Mouse (Mus musculus): ENCODE results near the gene Piwil1. TPM values are rescaled to one million over a fixed set of nuclear protein-coding genes. Genes with fewer than 3 reads are reported as not detected.

Gene Piwil1
- not detected in 2 replicates for total RNA-seq (2021)
- long read RNA-seq, experiment 1 = 0 reads
- long read RNA-seq, experiment 2 = 0 reads

GRCm38 (mm10) chr5:128702224-128702623 lies at the start of gene Piwil1:
TSS of gene Piwil1 (plus strand) at chr5:128702524.
- no peak for DNase-seq

DNA sequence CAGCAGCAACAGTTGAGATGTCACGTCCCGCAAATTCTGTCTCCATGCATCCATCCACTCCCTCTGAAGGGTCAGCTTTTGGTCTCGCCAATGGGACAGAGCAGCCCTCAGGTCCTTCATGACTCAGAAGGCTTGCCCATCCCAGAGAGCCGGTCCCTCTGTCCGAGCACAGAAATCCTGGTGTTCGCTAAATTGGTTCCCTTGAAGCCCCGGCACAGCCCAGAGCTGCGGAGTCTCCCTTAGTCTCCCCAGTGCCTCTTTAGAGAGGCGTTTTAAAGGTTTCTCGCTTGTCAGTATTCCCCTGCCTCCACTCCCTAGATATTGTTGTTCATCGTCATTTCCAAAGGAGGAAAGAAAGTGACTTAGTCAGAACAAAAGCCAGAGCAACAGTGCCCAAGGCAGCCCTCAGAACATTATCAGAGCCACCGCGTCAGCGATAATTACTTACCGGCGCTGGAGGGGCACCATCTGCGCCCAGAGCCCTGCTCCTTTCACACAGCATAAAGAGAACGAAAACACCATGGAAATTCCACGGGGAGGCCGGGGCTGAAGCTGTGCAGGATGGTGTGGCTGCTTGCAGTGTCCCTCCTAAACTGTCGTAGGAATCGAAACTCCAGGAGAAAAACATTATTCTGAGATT lies 45.7 kb upstream of the Piwil1 start:
- DNase-seq = no peak

DNA sequence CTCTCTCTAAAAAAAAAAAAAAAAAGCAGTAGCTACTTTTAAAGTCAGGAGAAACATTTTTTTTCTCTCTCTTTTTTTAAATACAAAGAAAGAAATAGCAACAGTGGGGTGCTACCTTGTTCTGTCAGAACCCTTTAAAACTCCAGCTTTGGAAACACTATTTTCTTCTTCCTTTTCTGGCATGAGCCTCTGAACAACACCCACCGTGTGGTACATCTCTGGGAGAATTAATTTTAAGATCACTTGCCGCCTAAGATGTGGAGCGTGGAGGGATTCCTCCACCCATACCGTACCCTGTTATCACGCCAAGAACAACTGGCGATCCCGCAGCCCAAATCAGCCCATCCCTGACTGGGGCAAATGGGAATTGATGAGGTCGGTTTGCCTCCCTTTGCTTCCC lies 42.2 kb upstream of the Piwil1 start:
- DNase-seq = no peak

DNA sequence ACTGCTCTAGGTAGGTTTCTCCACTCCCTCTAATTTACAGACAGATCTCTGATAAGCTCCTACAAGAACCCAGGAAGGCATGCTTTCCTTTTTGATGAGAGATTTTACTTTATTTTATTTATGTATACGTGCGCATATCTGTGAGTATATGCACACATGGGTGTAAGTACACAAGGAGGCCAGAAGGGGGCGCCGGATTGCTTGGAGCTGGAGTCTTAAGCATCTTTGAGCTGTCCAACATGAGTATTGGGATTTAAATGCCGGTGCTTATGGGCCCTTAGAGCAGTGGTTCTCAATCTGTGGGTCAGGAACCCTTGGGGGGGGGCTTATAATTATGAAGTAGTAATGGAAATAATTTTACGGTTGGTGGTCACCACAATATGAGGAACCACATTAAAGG lies 39.4 kb upstream of the Piwil1 start:
- no peak for DNase-seq

- DNase-seq = no peak
Measured at GRCm38 (mm10) chr5:128663976-128664375, 38.3 kb upstream of the Piwil1 start.

DNA sequence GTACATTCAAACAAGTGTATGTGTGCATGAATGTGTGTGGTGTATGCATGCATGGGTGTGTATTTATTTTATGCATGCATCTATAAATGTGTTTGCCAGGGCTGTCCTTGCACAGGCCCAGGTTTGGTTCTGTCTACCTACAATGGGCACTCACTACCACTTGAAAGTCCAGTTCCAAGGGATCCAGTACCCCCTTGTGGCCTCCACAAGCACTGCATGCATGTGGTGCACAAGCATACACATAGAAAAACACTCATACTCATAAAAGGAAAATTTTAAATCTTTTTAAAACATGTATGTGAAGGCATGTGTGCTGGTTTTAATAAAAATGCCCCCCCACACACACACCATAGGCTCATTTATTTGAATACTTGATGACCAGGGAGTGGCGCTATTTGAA lies 37.3 kb upstream of the Piwil1 start:
- peak; percentile 44 for DNase-seq

GRCm38 (mm10) chr5:128667303-128667702 lies 35.0 kb upstream of the Piwil1 start:
- no peak for DNase-seq

DNA sequence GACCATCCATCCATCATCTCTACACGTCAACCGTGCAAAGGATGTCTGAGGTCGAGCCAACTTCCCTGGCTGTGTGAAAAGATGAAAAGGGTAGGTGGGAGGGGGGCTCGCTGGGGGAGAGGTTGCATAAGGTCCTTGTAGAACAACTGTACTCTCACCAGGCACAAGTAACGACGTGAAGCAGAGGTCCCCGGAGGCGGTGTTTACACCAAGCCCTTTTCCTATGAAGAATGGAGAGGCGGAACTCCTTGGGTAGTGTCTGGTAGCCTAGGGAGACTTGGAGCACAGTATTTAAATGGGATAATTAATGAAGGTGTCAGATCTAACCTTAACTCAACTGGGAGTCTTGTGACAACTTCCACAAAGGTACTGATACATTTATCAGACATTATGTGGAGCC lies 28.2 kb upstream of the Piwil1 start:
- no peak for DNase-seq

DNA sequence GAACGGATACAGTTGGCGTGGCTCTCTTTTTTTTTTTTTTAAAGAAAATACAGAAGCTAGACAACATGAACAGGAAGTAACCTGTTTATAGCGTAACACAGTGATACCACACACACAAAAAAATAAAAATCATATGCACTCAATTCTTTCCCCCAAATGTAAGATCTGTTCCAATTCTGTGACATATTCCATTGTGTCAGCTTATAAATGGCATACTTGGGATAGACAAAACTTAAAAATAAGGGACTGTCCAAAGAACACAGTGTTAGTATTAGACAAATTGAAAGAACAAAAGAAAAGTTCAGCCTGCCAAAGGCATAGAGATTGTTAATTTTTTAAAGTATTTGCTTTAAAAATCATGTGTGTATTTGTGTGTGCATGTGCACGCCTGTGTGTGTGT lies 25.0 kb upstream of the Piwil1 start:
- no peak for DNase-seq

DNA sequence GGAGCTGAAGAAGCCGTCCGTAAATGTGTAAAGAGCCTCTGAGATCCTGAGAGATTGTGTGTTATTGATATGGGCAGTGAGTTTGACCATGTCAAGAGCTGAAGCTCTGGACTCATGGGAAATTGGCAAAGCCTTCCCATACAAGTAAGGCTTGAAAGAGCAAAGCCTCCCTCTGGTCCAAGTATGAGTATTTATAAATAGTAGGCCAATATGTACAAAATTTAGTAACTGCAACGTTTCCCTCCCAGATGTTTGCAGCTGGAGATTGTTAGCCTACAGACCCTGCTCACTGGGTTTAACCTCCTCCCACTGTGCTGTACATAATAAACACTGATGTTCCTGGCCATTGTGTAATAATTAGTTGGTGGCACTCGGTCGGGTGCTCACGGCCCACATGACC lies 24.5 kb upstream of the Piwil1 start:
- no peak for DNase-seq

DNA sequence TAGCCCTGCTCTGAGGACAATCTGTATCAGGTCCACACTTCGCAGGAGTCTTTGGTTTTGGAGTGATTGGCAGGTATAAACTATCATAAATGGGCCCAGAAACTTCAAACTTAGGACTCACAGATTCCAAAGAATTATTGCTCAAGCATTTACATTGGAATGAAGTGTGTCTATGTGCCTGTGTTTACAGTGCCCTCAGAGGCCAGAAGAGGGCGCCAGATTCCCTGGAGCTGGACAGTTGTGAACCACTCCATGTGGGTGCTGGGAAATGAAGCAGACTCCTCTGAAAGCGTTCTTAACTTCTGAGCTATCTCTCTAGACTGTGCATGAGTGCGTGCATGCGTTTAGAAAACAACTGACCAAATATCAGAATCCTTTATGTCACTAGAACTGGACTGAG lies 20.9 kb upstream of the Piwil1 start:
- peak; percentile 46 for DNase-seq

DNA sequence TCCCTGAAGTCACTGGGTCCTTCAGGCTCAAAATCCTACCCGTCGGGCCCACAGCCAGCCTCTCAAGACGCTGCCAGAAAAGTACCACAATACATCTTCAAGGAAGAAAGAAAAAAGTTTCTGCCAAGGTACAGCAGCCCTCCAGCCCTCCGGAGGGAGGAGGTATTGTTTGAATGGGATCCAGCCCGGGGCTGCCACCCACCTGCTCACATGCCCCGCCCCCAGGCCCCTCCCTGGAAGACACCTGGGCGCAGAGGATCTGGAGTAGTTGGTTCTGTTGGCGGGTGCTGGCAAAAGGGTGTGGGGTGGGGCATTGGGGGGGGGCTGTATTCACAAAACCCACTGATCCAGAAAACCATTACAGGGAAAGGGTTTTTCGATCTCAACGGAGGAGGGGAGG lies 18.1 kb upstream of the Piwil1 start:
- DNase-seq = no peak

- DNase-seq = no peak
Measured at GRCm38 (mm10) chr5:128684621-128685020, 17.7 kb upstream of the Piwil1 start.

- no peak for DNase-seq
Measured at GRCm38 (mm10) chr5:128687139-128687538, 15.2 kb upstream of the Piwil1 start.

DNA sequence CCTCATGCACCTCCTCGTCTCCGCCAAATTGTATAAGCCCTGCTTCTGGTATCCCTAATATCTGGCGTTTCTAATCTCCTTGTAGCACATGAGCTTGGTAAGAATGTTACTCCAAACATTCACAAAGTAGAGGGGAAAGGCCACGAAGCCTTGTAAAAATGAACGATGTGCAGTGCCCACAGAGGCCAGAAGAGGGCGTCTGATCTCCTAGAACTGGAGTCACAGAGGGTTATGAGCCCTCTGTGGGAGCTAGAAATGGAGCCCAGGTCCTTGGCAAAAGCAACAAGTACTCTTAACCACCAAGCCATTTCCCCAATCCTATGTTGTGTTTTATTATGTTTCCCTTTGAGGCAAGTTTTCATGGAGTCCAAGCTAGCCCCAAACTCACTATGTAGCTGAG lies 8.2 kb upstream of the Piwil1 start:
- DNase-seq = no peak

DNA sequence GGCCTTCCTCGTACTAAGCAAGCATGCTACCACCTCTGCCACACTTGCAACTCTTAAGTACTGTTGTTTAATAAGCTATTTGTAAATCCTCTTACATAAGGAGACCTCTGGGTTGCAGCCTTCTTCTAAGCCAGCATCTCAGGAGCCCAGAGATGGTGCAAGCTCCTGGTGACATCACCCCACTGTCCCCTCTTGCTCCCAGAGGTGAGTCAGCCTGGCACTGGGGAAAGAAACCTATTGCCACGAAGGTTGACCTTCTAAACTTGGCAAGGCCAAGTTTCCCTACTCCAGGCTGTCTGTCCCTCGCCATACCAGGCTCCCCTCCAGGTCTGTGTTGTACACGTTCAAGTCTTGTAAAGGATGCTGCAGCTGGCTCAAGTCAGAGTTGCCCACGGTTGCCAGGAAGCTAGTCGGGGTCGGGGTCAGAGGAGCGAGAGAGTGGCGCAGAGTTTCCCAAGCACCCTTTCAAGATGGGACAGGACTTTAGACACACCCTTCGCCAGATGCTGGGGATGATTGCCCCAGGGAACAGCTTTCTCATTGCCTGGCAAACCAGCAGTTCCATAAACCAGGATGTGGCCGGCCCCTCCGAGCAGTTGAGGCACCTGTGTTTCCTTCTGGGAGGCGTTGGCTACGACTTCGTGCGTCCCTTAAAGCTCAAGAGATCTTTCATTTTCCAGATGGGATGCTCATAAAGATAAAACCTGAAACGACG lies 7.6 kb upstream of the Piwil1 start:
- DNase-seq = peak; percentile 52

GRCm38 (mm10) chr5:128696824-128697223 lies 5.5 kb upstream of the Piwil1 start:
- DNase-seq = no peak

- DNase-seq = no peak
Measured at GRCm38 (mm10) chr5:128700716-128701115, 1.6 kb upstream of the Piwil1 start.

GRCm38 (mm10) chr5:128703688-128704087 lies 1.4 kb downstream of the Piwil1 start:
- DNase-seq = no peak

DNA sequence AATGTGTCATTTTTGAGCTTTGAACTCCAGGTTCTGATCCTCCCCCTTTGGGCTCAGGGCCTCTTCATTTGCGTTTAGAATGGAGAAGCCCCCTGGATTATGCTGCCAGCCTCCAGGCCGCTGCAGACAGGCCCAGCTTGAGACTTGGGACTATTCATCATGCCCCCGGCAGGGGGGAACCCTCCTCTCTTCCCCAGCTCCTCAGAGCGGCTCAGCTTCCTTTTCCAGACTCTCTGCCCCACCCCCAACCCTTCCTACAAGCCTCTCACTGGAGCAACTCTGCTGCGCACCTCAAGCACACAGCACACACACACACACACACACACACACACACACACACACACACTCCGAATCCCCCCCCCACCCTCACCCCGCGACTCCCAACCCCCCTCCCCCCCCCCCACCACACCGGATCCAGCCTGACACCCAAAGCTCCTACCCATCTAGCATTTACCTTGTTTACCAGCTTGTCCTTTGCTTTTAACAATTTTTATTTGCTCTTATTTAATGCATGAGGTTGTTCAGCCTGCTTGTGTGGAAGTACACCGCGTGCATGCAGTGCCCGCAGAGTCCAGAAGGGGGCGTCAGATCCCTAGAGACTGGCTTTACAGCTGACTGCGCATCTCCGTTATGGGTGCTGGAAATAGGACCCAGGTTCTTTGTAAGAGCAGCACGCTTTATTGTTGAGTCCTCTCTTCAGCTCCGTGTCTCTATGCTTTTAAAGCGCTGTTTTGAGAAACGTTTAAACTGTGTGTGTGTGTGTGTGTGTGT lies 2.0 kb downstream of the Piwil1 start:
- peak; percentile 12 for DNase-seq

GRCm38 (mm10) chr5:128706467-128706866 lies 4.1 kb downstream of the Piwil1 start:
- DNase-seq = no peak

GRCm38 (mm10) chr5:128707271-128707670 lies 4.9 kb downstream of the Piwil1 start:
- no peak for DNase-seq

- DNase-seq = no peak
Measured at GRCm38 (mm10) chr5:128708929-128709328, 6.6 kb downstream of the Piwil1 start.

Data from adrenal gland, postnatal 14 days (tissue).